Mouse (Mus musculus) T-helper 2 cell (primary cell): ENCODE results near the gene Rnf212b.

ENCODE experiments used
- in situ Hi-C: fragments of 300-600 bp; cut with MboI, MseI; formaldehyde crosslinking; loops from one replicate; pipeline ENCODE4 v1.15.1; 2025; ENCODE audit warnings: high pct_unique_total_duplicates

Rnf212b gene

GRCm38 (mm10) chr14:54795901-54796300 is 18.0 kb upstream of the Rnf212b start:
- in situ Hi-C loops: no loop called here

GRCm38 (mm10) chr14:54796760-54797159 is 17.2 kb upstream of the Rnf212b start:
- in situ Hi-C loops: no loop called here

- in situ Hi-C loops: no loop called here
Observed at GRCm38 (mm10) chr14:54799686-54800085, 14.3 kb upstream of the Rnf212b start.

GRCm38 (mm10) chr14:54802428-54802827 is 11.5 kb upstream of the Rnf212b start:
- in situ Hi-C loops: no loop called here

- in situ Hi-C loops: no loop called here
Observed at GRCm38 (mm10) chr14:54806124-54806523, 7.8 kb upstream of the Rnf212b start.

- in situ Hi-C loops: no loop called here
Observed at GRCm38 (mm10) chr14:54808718-54809667, 4.9 kb upstream of the Rnf212b start.

- in situ Hi-C loops: no loop called here
Observed at GRCm38 (mm10) chr14:54809668-54810033, 4.3 kb upstream of the Rnf212b start.

- in situ Hi-C loops: no loop called here
Observed at GRCm38 (mm10) chr14:54815737-54816136, 1.8 kb downstream of the Rnf212b start.

GRCm38 (mm10) chr14:54817791-54818190 is 3.9 kb downstream of the Rnf212b start:
- in situ Hi-C loops: no loop called here

- in situ Hi-C loops: no loop called here
Observed at GRCm38 (mm10) chr14:54822301-54822700, 8.4 kb downstream of the Rnf212b start.

GRCm38 (mm10) chr14:54823716-54824115 is 9.8 kb downstream of the Rnf212b start:
- in situ Hi-C loops: no loop called here

GRCm38 (mm10) chr14:54843461-54843860 is 29.5 kb downstream of the Rnf212b start:
- in situ Hi-C loops: no loop called here

- in situ Hi-C loops: no loop called here
Observed at GRCm38 (mm10) chr14:54855726-54856125, 41.8 kb downstream of the Rnf212b start.

GRCm38 (mm10) chr14:54856703-54857102 is 42.8 kb downstream of the Rnf212b start:
- in situ Hi-C loops: no loop called here

- in situ Hi-C loops: no loop called here
Observed at GRCm38 (mm10) chr14:54857891-54858290, 44.0 kb downstream of the Rnf212b start.

- in situ Hi-C loops: no loop called here
Observed at GRCm38 (mm10) chr14:54860511-54860910, 46.6 kb downstream of the Rnf212b start.

GRCm38 (mm10) chr14:54863501-54864312 is 49.8 kb downstream of the Rnf212b start:
- in situ Hi-C loops: no loop called here

- in situ Hi-C loops: no loop called here
Observed at GRCm38 (mm10) chr14:54864313-54865036, 50.5 kb downstream of the Rnf212b start.

GRCm38 (mm10) chr14:54865626-54866025 is 51.7 kb downstream of the Rnf212b start:
- in situ Hi-C loops: no loop called here

GRCm38 (mm10) chr14:54866268-54866667 is 52.3 kb downstream of the Rnf212b start:
- in situ Hi-C loops: no loop called here

- in situ Hi-C loops: no loop called here
Observed at GRCm38 (mm10) chr14:54866936-54867335, 53.0 kb downstream of the Rnf212b start.

GRCm38 (mm10) chr14:54868026-54868425 is 54.1 kb downstream of the Rnf212b start:
- in situ Hi-C loops: no loop called here
